Mouse (Mus musculus): ENCODE measurements at regions not wholly inside any gene's neighbourhood (a gene's known extent, or its start where the extent isn't known, plus 50 kb on each side); places are given as distances from the start of the nearest gene placed in this dataset.

DNA sequence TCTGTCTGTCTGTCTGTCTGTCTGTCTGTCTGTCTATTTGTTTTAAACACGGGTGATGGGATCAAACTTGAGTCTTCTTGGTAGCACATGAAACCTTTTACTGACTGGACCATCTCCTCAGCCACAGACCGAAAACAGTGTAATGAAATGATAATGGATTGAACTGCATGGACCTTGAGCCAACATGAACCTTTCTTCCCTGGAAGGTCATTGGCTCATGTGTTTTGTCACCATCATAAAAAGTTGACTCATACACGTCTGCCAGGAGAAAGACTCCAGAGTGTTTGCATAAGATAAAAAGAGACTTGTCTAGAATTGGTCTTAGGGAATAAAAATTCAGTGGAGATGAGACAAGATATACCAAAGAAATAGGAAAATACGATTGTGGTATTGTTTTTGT, 176.4 kb downstream of the Gm10295 start:
- no peak overlapping the region for H3K4me2 ChIP-seq (ENCODE audit: low read depth)
- no peak overlapping the region for H3K4me3 ChIP-seq
- no peaks in the 10 kb centered on the region for H3K36me3 ChIP-seq (ENCODE audit: control insufficient read depth, insufficient read depth)
- H3K27me3 ChIP-seq (ENCODE audit: control insufficient read depth, insufficient read depth, insufficient read length), result no peaks in the 10 kb centered on the region
- no peaks in the 10 kb centered on the region for H3K79me2 ChIP-seq (ENCODE audit: control insufficient read depth, insufficient read depth)
- no peak overlapping the region for H3ac ChIP-seq (ENCODE audit: control insufficient read depth, insufficient read length)
- TF ChIP-seq USF1 (IDR thresholded peaks at IDR 0.05; ENCODE audit: low read depth), result no peak
- no peak for TF ChIP-seq CEBPB (IDR thresholded peaks at IDR 0.05; ENCODE audit: insufficient read depth, poor library complexity, severe bottlenecking)
- TF ChIP-seq MAX (IDR thresholded peaks at IDR 0.05; ENCODE audit: low read depth), result no peak
- no peak for TF ChIP-seq TCF3 (IDR thresholded peaks at IDR 0.05; ENCODE audit: insufficient read length, low read depth)
- TF ChIP-seq POLR2A (IDR thresholded peaks at IDR 0.05; ENCODE audit: insufficient read length, low read depth), result no peak

- Histone ChIP-seq H3K27me3 (ENCODE audit: control insufficient read depth, insufficient read depth, insufficient read length) (no peaks in the 10 kb centered on the region), H3K4me2 (ENCODE audit: low read depth) (no peak overlapping the region), H3K4me3 (no peak overlapping the region), H3K79me2 (ENCODE audit: control insufficient read depth, insufficient read depth) (no peaks in the 10 kb centered on the region), H3ac (ENCODE audit: control insufficient read depth, insufficient read length) (no peak overlapping the region), H3K36me3 (ENCODE audit: control insufficient read depth, insufficient read depth) (no peaks in the 10 kb centered on the region)
- TF ChIP-seq MAX (IDR thresholded peaks at IDR 0.05; ENCODE audit: low read depth) (no peak), E2F4 (IDR thresholded peaks at IDR 0.05; ENCODE audit: insufficient read depth) (no peak), REST (IDR thresholded peaks at IDR 0.05; ENCODE audit: insufficient read depth, insufficient read length) (no peak), SRF (IDR thresholded peaks at IDR 0.05; ENCODE audit: control insufficient read depth, insufficient read length, low read depth) (no peak), POLR2A (IDR thresholded peaks at IDR 0.05; ENCODE audit: insufficient read length, low read depth) (no peak), MYOD1 (IDR thresholded peaks at IDR 0.05; ENCODE audit: control insufficient read depth in 1 of 3, insufficient read length in 2 of 3, low read depth in 2 of 3) (no peak), TCF3 (IDR thresholded peaks at IDR 0.05; ENCODE audit: insufficient read length, low read depth) (no peak), USF1 (IDR thresholded peaks at IDR 0.05; ENCODE audit: low read depth) (no peak), CEBPB (IDR thresholded peaks at IDR 0.05; ENCODE audit: insufficient read depth, poor library complexity, severe bottlenecking) (no peak), MYOG (IDR thresholded peaks at IDR 0.05; ENCODE audit: control insufficient read depth in 1 of 3, insufficient read depth in 1 of 3, insufficient read length in 2 of 3, low read depth in 2 of 3) (no peak), POLR2AphosphoS2 (IDR thresholded peaks at IDR 0.05; ENCODE audit: insufficient read length, low read depth) (no peak), TCF12 (IDR thresholded peaks at IDR 0.05; ENCODE audit: insufficient read depth, poor library complexity, severe bottlenecking) (no peak)
Observed at GRCm38 (mm10) chr7:71139068-71139467, 212.2 kb downstream of the Gm10295 start.

GRCm38 (mm10) chr7:71129981-71130380, 221.3 kb downstream of the Gm10295 start:
- H3ac ChIP-seq (ENCODE audit: control insufficient read depth, insufficient read length), result no peak overlapping the region
- H3K4me3 ChIP-seq, result no peak overlapping the region
- no peaks in the 10 kb centered on the region for H3K36me3 ChIP-seq (ENCODE audit: control insufficient read depth, insufficient read depth)
- H3K4me2 ChIP-seq (ENCODE audit: low read depth), result no peak overlapping the region
- TF ChIP-seq MYOG (IDR thresholded peaks at IDR 0.05; ENCODE audit: control insufficient read depth in 1 of 3, insufficient read depth in 1 of 3, insufficient read length in 2 of 3, low read depth in 2 of 3) (no peak), E2F4 (IDR thresholded peaks at IDR 0.05; ENCODE audit: insufficient read depth) (no peak), SRF (IDR thresholded peaks at IDR 0.05; ENCODE audit: control insufficient read depth, insufficient read length, low read depth) (no peak), MYOD1 (IDR thresholded peaks at IDR 0.05; ENCODE audit: control insufficient read depth in 1 of 3, insufficient read length in 2 of 3, low read depth in 2 of 3) (no peak), TCF3 (IDR thresholded peaks at IDR 0.05; ENCODE audit: insufficient read length, low read depth) (no peak)
- H3K79me2 ChIP-seq (ENCODE audit: control insufficient read depth, insufficient read depth), result no peaks in the 10 kb centered on the region
- H3K27me3 ChIP-seq (ENCODE audit: control insufficient read depth, insufficient read depth, insufficient read length), result no peaks in the 10 kb centered on the region

DNA sequence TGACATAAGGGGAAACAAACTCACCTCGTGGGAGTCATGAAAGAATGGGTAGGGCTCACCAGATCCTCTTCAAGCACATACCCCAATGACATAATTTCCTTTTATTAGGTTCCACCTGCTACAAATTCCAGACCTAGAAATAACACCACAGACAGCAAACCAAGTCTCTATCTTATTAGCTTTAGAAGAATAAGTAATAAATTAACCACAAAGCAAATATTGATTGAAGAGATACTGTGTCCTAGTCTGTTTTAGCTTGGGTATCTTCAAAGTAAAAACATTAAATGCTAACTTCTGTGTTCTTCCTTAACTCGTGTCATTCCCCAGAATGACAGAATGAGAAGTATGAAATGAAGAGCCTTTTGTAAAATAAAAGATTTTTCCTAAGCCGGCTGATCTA, 222.4 kb downstream of the Gm10295 start:
- TF ChIP-seq CEBPB (IDR thresholded peaks at IDR 0.05; ENCODE audit: insufficient read depth, poor library complexity, severe bottlenecking) (no peak), SRF (IDR thresholded peaks at IDR 0.05; ENCODE audit: control insufficient read depth, insufficient read length, low read depth) (no peak), USF1 (IDR thresholded peaks at IDR 0.05; ENCODE audit: low read depth) (no peak), MYOD1 (IDR thresholded peaks at IDR 0.05; ENCODE audit: control insufficient read depth in 1 of 3, insufficient read length in 2 of 3, low read depth in 2 of 3) (no peak), POLR2A (IDR thresholded peaks at IDR 0.05; ENCODE audit: insufficient read length, low read depth) (no peak), E2F4 (IDR thresholded peaks at IDR 0.05; ENCODE audit: insufficient read depth) (no peak), MAX (IDR thresholded peaks at IDR 0.05; ENCODE audit: low read depth) (no peak), TCF12 (IDR thresholded peaks at IDR 0.05; ENCODE audit: insufficient read depth, poor library complexity, severe bottlenecking) (no peak), TCF3 (IDR thresholded peaks at IDR 0.05; ENCODE audit: insufficient read length, low read depth) (no peak), MYOG (IDR thresholded peaks at IDR 0.05; ENCODE audit: control insufficient read depth in 1 of 3, insufficient read depth in 1 of 3, insufficient read length in 2 of 3, low read depth in 2 of 3) (no peak), REST (IDR thresholded peaks at IDR 0.05; ENCODE audit: insufficient read depth, insufficient read length) (no peak), POLR2AphosphoS2 (IDR thresholded peaks at IDR 0.05; ENCODE audit: insufficient read length, low read depth) (no peak)
- no peaks in the 10 kb centered on the region for H3K27me3 ChIP-seq (ENCODE audit: control insufficient read depth, insufficient read depth, insufficient read length)
- H3K4me3 ChIP-seq, result no peak overlapping the region
- no peak overlapping the region for H3K4me2 ChIP-seq (ENCODE audit: low read depth)
- H3K36me3 ChIP-seq (ENCODE audit: control insufficient read depth, insufficient read depth), result no peaks in the 10 kb centered on the region
- H3K79me2 ChIP-seq (ENCODE audit: control insufficient read depth, insufficient read depth), result no peaks in the 10 kb centered on the region
- H3ac ChIP-seq (ENCODE audit: control insufficient read depth, insufficient read length), result no peak overlapping the region

- Histone ChIP-seq H3K4me3 (no peak overlapping the region), H3K27me3 (ENCODE audit: control insufficient read depth, insufficient read depth, insufficient read length) (no peaks in the 10 kb centered on the region), H3ac (ENCODE audit: control insufficient read depth, insufficient read length) (no peak overlapping the region), H3K4me2 (ENCODE audit: low read depth) (no peak overlapping the region), H3K36me3 (ENCODE audit: control insufficient read depth, insufficient read depth) (no peaks in the 10 kb centered on the region), H3K79me2 (ENCODE audit: control insufficient read depth, insufficient read depth) (no peaks in the 10 kb centered on the region)
- TF ChIP-seq TCF3 (IDR thresholded peaks at IDR 0.05; ENCODE audit: insufficient read length, low read depth) (no peak), POLR2A (IDR thresholded peaks at IDR 0.05; ENCODE audit: insufficient read length, low read depth) (no peak), CEBPB (IDR thresholded peaks at IDR 0.05; ENCODE audit: insufficient read depth, poor library complexity, severe bottlenecking) (no peak), E2F4 (IDR thresholded peaks at IDR 0.05; ENCODE audit: insufficient read depth) (no peak), MAX (IDR thresholded peaks at IDR 0.05; ENCODE audit: low read depth) (no peak), USF1 (IDR thresholded peaks at IDR 0.05; ENCODE audit: low read depth) (no peak), TCF12 (IDR thresholded peaks at IDR 0.05; ENCODE audit: insufficient read depth, poor library complexity, severe bottlenecking) (no peak), MYOD1 (IDR thresholded peaks at IDR 0.05; ENCODE audit: control insufficient read depth in 1 of 3, insufficient read length in 2 of 3, low read depth in 2 of 3) (no peak), SRF (IDR thresholded peaks at IDR 0.05; ENCODE audit: control insufficient read depth, insufficient read length, low read depth) (no peak)
Observed at GRCm38 (mm10) chr7:71121453-71121852, 229.8 kb downstream of the Gm10295 start.
